In genomic region chrX:74254888-74255565, GRCm38 (mm10) we compare ENCODE assay signal across 8 mouse cellular contexts. TPM values are rescaled to one million over a fixed set of nuclear protein-coding genes. Genes with fewer than 3 reads are reported as not detected.
DNase-seq lines count a peak whose midpoint lies in the region; ATAC-seq lines count a peak whose summit lies in the region.

No protein-coding gene starts in this region.

- peak overlapping the region; percentile 70 for H3K4me2 ChIP-seq in heart, embryonic 14.5 days (ENCODE audit: low read length)
- peak overlapping the region; percentile 60 for H3K4me2 ChIP-seq in hindbrain, embryonic 11.5 days (replicated peaks; ENCODE audit: low read depth, low read length)

- H3K36me3 ChIP-seq in heart, embryonic 14.5 days (ENCODE audit: control insufficient read depth, insufficient read depth, low read length) = peaks cover 25% of the 10 kb centered on the region
- no peaks in the 10 kb centered on the region for H3K36me3 ChIP-seq in hindbrain, embryonic 11.5 days (ENCODE audit: control insufficient read depth, insufficient read depth, low read length)
- peaks cover 32% of the 10 kb centered on the region for H3K36me3 ChIP-seq in megakaryocyte, embryonic 14.5 days (replicated peaks; ENCODE audit: low read length)

- H3K27ac ChIP-seq in heart, embryonic 14.5 days (replicated peaks in 1 of 2; ENCODE audit: control insufficient read depth in 1 of 2, insufficient read depth in 1 of 2, low read depth in 2 of 2, low read length in 2 of 2) = peak overlapping the region; percentile 90 to 92
- peak overlapping the region; percentile 82 for H3K27ac ChIP-seq in hindbrain, embryonic 11.5 days (ENCODE audit: low read depth, low read length)

- DNase-seq in heart, postnatal 10 days = no peak
- peak; percentile 34 for DNase-seq in NIH3T3 (ENCODE audit: low read depth)
- peak; percentile 12 for DNase-seq in hindbrain, embryonic 11.5 days (ENCODE audit: low spot score)
- no peak for DNase-seq in ovary, postnatal 10 days (ENCODE audit: low spot score)
- DNase-seq in Muller cell, postnatal 12 days (ENCODE audit: inconsistent ontology term) = no peak
- DNase-seq in spleen, postnatal 14 days (ENCODE audit: low spot score in 2 of 2) = no peak

- H3K9me3 ChIP-seq in heart, embryonic 14.5 days (ENCODE audit: control insufficient read depth, low read length) = no peaks in the 10 kb centered on the region
- H3K9me3 ChIP-seq in hindbrain, embryonic 11.5 days (ENCODE audit: control insufficient read depth, low read length) = no peaks in the 10 kb centered on the region
- no peaks in the 10 kb centered on the region for H3K9me3 ChIP-seq in megakaryocyte, embryonic 14.5 days

- WGBS in heart, embryonic 14.5 days = 24% methylated on average over 31 of the region's 31 CpGs
- whole genome bisulfite sequencing in hindbrain, embryonic 11.5 days = 18% methylated on average over 31 of the region's 31 CpGs

- ATAC-seq in heart, embryonic 14.5 days (ENCODE audit: insufficient number of reproducible peaks, insufficient read depth, low FRiP score, low read depth) = peak; percentile 33; the same call in 1 of the 2 replicates
- peak; percentile 76 for ATAC-seq in hindbrain, embryonic 11.5 days (ENCODE audit: low FRiP score)

- intact Hi-C loops in heart, postnatal 10 days (cut with DNase I) = no loop called here

- no peaks in the 10 kb centered on the region for H3K27me3 ChIP-seq in heart, embryonic 14.5 days (ENCODE audit: control insufficient read depth, insufficient read depth, low read length)
- H3K27me3 ChIP-seq in hindbrain, embryonic 11.5 days (ENCODE audit: control insufficient read depth, insufficient read depth, low read length) = no peaks in the 10 kb centered on the region
- peaks cover 2% of the 10 kb centered on the region for H3K27me3 ChIP-seq in megakaryocyte, embryonic 14.5 days (replicated peaks)

- H3K4me3 ChIP-seq in heart, embryonic 14.5 days (ENCODE audit: control insufficient read depth in 1 of 2, insufficient read depth in 1 of 2, low read depth in 1 of 2, low read length in 2 of 2) = peak overlapping the region; percentile 57 to 76
- H3K4me3 ChIP-seq in hindbrain, embryonic 11.5 days (ENCODE audit: low read depth, low read length) = peak overlapping the region; percentile 55
- H3K4me3 ChIP-seq in megakaryocyte, embryonic 14.5 days (replicated peaks) = peak overlapping the region; percentile 98

- H3K4me1 ChIP-seq in heart, embryonic 14.5 days (ENCODE audit: control insufficient read depth in 2 of 2, insufficient read depth in 2 of 2, low read length in 2 of 2) = no peaks in the 10 kb centered on the region
- H3K4me1 ChIP-seq in hindbrain, embryonic 11.5 days (replicated peaks; ENCODE audit: control insufficient read depth, insufficient read depth, low read length) = no peaks in the 10 kb centered on the region
- H3K4me1 ChIP-seq in megakaryocyte, embryonic 14.5 days = peaks cover 32% of the 10 kb centered on the region

- peak overlapping the region; percentile 86 for H3K9ac ChIP-seq in heart, embryonic 14.5 days (ENCODE audit: low read length)
- peak overlapping the region; percentile 64 for H3K9ac ChIP-seq in hindbrain, embryonic 11.5 days (ENCODE audit: low read depth, low read length)

RNA-seq across cellular contexts. Expression of gene Emd, which starts 0.5 kb away (rescaled TPM):
- 13.9 and 17.8 TPM in 2 replicates for polyA plus RNA-seq in heart, embryonic 14.5 days (2014; fragmentation: Nextera tagmentation; extraction: Ambion mirVana)
- total RNA-seq in heart, postnatal 10 days (2021) = 10 to 100 TPM; 39.7 to 47.5 TPM
- 22.6 and 27.4 TPM in 2 replicates for polyA plus RNA-seq in hindbrain, embryonic 11.5 days (2014; fragmentation: Nextera tagmentation; extraction: Ambion mirVana)
- polyA plus RNA-seq in megakaryocyte, embryonic 14.5 days (2012; ENCODE audit: insufficient read depth, low replicate concordance) = 39.1 and 49.4 TPM in 2 replicates

RNA-seq across cellular contexts. Expression of gene Flna, which starts 5.4 kb away (rescaled TPM):
- polyA plus RNA-seq in heart, embryonic 14.5 days (2014; fragmentation: Nextera tagmentation; extraction: Ambion mirVana) = 150 and 157 TPM in 2 replicates
- 100 to 1,000 TPM; 245 TPM for total RNA-seq in heart, postnatal 10 days (2021)
- polyA plus RNA-seq in hindbrain, embryonic 11.5 days (2014; fragmentation: Nextera tagmentation; extraction: Ambion mirVana) = 181 and 196 TPM in 2 replicates
- 106 and 299 TPM in 2 replicates for polyA plus RNA-seq in megakaryocyte, embryonic 14.5 days (2012; ENCODE audit: insufficient read depth, low replicate concordance)

RNA-seq across cellular contexts. Expression of gene Rpl10, which starts 15.6 kb away (rescaled TPM):
- 455 and 540 TPM in 2 replicates for polyA plus RNA-seq in heart, embryonic 14.5 days (2014; fragmentation: Nextera tagmentation; extraction: Ambion mirVana)
- 100 to 1,000 TPM; 247 to 291 TPM for total RNA-seq in heart, postnatal 10 days (2021)
- polyA plus RNA-seq in hindbrain, embryonic 11.5 days (2014; fragmentation: Nextera tagmentation; extraction: Ambion mirVana) = 724 and 770 TPM in 2 replicates
- polyA plus RNA-seq in megakaryocyte, embryonic 14.5 days (2012; ENCODE audit: insufficient read depth, low replicate concordance) = 328 and 1,584 TPM in 2 replicates

RNA-seq across cellular contexts. Expression of gene Taz, which starts 26.7 kb away (rescaled TPM):
- polyA plus RNA-seq in heart, embryonic 14.5 days (2014; fragmentation: Nextera tagmentation; extraction: Ambion mirVana) = 59.5 and 64.5 TPM in 2 replicates
- total RNA-seq in heart, postnatal 10 days (2021) = 10 to 100 TPM; 40.4 to 44.1 TPM
- 57.0 and 58.3 TPM in 2 replicates for polyA plus RNA-seq in hindbrain, embryonic 11.5 days (2014; fragmentation: Nextera tagmentation; extraction: Ambion mirVana)
- 29.6 and 48.2 TPM in 2 replicates for polyA plus RNA-seq in megakaryocyte, embryonic 14.5 days (2012; ENCODE audit: insufficient read depth, low replicate concordance)

RNA-seq across cellular contexts. Expression of gene Dnase1l1, which starts 27.1 kb away (rescaled TPM):
- 15.2 and 17.3 TPM in 2 replicates for polyA plus RNA-seq in heart, embryonic 14.5 days (2014; fragmentation: Nextera tagmentation; extraction: Ambion mirVana)
- 10 to 100 TPM; 14.7 to 17.7 TPM for total RNA-seq in heart, postnatal 10 days (2021)
- 4.5 TPM in 2 replicates for polyA plus RNA-seq in hindbrain, embryonic 11.5 days (2014; fragmentation: Nextera tagmentation; extraction: Ambion mirVana)
- polyA plus RNA-seq in megakaryocyte, embryonic 14.5 days (2012; ENCODE audit: insufficient read depth, low replicate concordance) = 2.8 TPM in 1 of 2 replicates, not detected in the other

Comparison
In these comparisons a context has a peak if more than half of its experiments do, and no peak if none do; other contexts are left out.
1. DNase-seq: peak in NIH3T3 (single experiment) and hindbrain, embryonic 11.5 days (single experiment); none in heart, postnatal 10 days (0 of 2), ovary, postnatal 10 days (single experiment), Muller cell, postnatal 12 days (single experiment) and spleen, postnatal 14 days (0 of 2).
2. Peak in every context shown above with its lines, with median percentiles within 50 percentile points of each other: H3K4me3 ChIP-seq.